Mouse (Mus musculus) MN1 (cell line): ENCODE data around the gene Gm960.

Experiments used
- DNase-seq: peaks from one replicate; pipeline ENCODE4 v3.0.0-alpha.2; 2016; ENCODE audit warnings: low spot score

Gene Gm960

GRCm38 (mm10) chr19:4698205-4698677 lies at the start of gene Gm960:
TSS of gene Gm960 (minus strand) at chr19:4698668.
- DNase-seq, result peak; percentile 73

- no peak for DNase-seq
Measured at GRCm38 (mm10) chr19:4747631-4748312, 49.3 kb upstream of the Gm960 start.

- DNase-seq, result no peak
Measured at GRCm38 (mm10) chr19:4746611-4747010, 48.1 kb upstream of the Gm960 start.

GRCm38 (mm10) chr19:4745681-4746080 lies 47.2 kb upstream of the Gm960 start:
- no peak for DNase-seq

GRCm38 (mm10) chr19:4745057-4745456 lies 46.6 kb upstream of the Gm960 start:
- DNase-seq, result peak; percentile 65

- peak; percentile 23 for DNase-seq
Measured at GRCm38 (mm10) chr19:4744026-4744425, 45.6 kb upstream of the Gm960 start.

- peak; percentile 37 for DNase-seq
Measured at GRCm38 (mm10) chr19:4743524-4743923, 45.1 kb upstream of the Gm960 start.

GRCm38 (mm10) chr19:4742229-4742628 lies 43.8 kb upstream of the Gm960 start:
- no peak for DNase-seq

GRCm38 (mm10) chr19:4741482-4741881 lies 43.0 kb upstream of the Gm960 start:
- DNase-seq, result no peak

GRCm38 (mm10) chr19:4739762-4740161 lies 41.3 kb upstream of the Gm960 start:
- DNase-seq, result no peak

GRCm38 (mm10) chr19:4739053-4739452 lies 40.6 kb upstream of the Gm960 start:
- no peak for DNase-seq

- DNase-seq, result no peak
Measured at GRCm38 (mm10) chr19:4737866-4738265, 39.4 kb upstream of the Gm960 start.

- no peak for DNase-seq
Measured at GRCm38 (mm10) chr19:4733052-4733451, 34.6 kb upstream of the Gm960 start.

- DNase-seq, result no peak
Measured at GRCm38 (mm10) chr19:4729186-4729585, 30.7 kb upstream of the Gm960 start.

- no peak for DNase-seq
Measured at GRCm38 (mm10) chr19:4720671-4721244, 22.3 kb upstream of the Gm960 start.

- DNase-seq, result no peak
Measured at GRCm38 (mm10) chr19:4720112-4720511, 21.6 kb upstream of the Gm960 start.

- no peak for DNase-seq
Measured at GRCm38 (mm10) chr19:4719351-4719764, 20.9 kb upstream of the Gm960 start.

- no peak for DNase-seq
Measured at GRCm38 (mm10) chr19:4718716-4719115, 20.2 kb upstream of the Gm960 start.

- DNase-seq, result no peak
Measured at GRCm38 (mm10) chr19:4717281-4717680, 18.8 kb upstream of the Gm960 start.

- DNase-seq, result no peak
Measured at GRCm38 (mm10) chr19:4716756-4717155, 18.3 kb upstream of the Gm960 start.

- DNase-seq, result no peak
Measured at GRCm38 (mm10) chr19:4713886-4714285, 15.4 kb upstream of the Gm960 start.

GRCm38 (mm10) chr19:4712781-4713526 lies 14.5 kb upstream of the Gm960 start:
- no peak for DNase-seq

GRCm38 (mm10) chr19:4712156-4712780 lies 13.8 kb upstream of the Gm960 start:
- DNase-seq, result no peak
